Mouse (Mus musculus): Measurements from ENCODE around the gene Chil1.

- no peak for TF ChIP-seq HCFC1 (IDR thresholded peaks at IDR 0.05; ENCODE audit: borderline replicate concordance, insufficient read depth, low read length)
- TF ChIP-seq ZC3H11A (IDR thresholded peaks at IDR 0.05; ENCODE audit: borderline replicate concordance, low read depth, low read length): no peak
- TF ChIP-seq MAFK (IDR thresholded peaks at IDR 0.05; ENCODE audit: insufficient read depth, low read depth, low read length): no peak
- no peak for TF ChIP-seq CHD2 (IDR thresholded peaks at IDR 0.05; ENCODE audit: low read depth, low read length)
- TF ChIP-seq ZNF384 (IDR thresholded peaks at IDR 0.05; ENCODE audit: low read depth, low read length): no peak
Observed at GRCm38 (mm10) chr1:134234455-134235390, 52.7 kb downstream of the Chil1 start.

Measured in ES-E14 (cell line).